Mouse (Mus musculus): ENCODE data around the gene Man1c1.

Gene Man1c1

GRCm38 (mm10) chr4:134601404-134601803 is 102.7 kb downstream of the Man1c1 start:
- peak; percentile 34 for DNase-seq

GRCm38 (mm10) chr4:134600777-134601176 is 103.3 kb downstream of the Man1c1 start:
- no peak for DNase-seq

- no peak for DNase-seq
Observed at GRCm38 (mm10) chr4:134600060-134600459, 104.0 kb downstream of the Man1c1 start.

GRCm38 (mm10) chr4:134596816-134597692 is 107.0 kb downstream of the Man1c1 start:
- DNase-seq: no peak

GRCm38 (mm10) chr4:134594731-134595439 is 109.2 kb downstream of the Man1c1 start:
- DNase-seq: peak; percentile 40

GRCm38 (mm10) chr4:134592442-134592841 is 111.6 kb downstream of the Man1c1 start:
- DNase-seq: no peak

- DNase-seq: peak; percentile 70
Observed at GRCm38 (mm10) chr4:134591506-134592061, 112.5 kb downstream of the Man1c1 start.

GRCm38 (mm10) chr4:134590227-134590926 is 113.7 kb downstream of the Man1c1 start:
- DNase-seq: no peak

- no peak for DNase-seq
Observed at GRCm38 (mm10) chr4:134589786-134590185, 114.3 kb downstream of the Man1c1 start.

- DNase-seq: peak; percentile 46
Observed at GRCm38 (mm10) chr4:134588951-134589350, 115.1 kb downstream of the Man1c1 start.

GRCm38 (mm10) chr4:134588287-134588686 is 115.8 kb downstream of the Man1c1 start:
- no peak for DNase-seq

- no peak for DNase-seq
Observed at GRCm38 (mm10) chr4:134587636-134588197, 116.4 kb downstream of the Man1c1 start.

GRCm38 (mm10) chr4:134586631-134587030 is 117.5 kb downstream of the Man1c1 start:
- no peak for DNase-seq

- no peak for DNase-seq
Observed at GRCm38 (mm10) chr4:134586126-134586525, 118.0 kb downstream of the Man1c1 start.

- peak; percentile 63 for DNase-seq
Observed at GRCm38 (mm10) chr4:134583513-134583912, 120.6 kb downstream of the Man1c1 start.

- DNase-seq: no peak
Observed at GRCm38 (mm10) chr4:134581365-134581764, 122.7 kb downstream of the Man1c1 start.

- DNase-seq: no peak
Observed at GRCm38 (mm10) chr4:134580351-134581148, 123.5 kb downstream of the Man1c1 start.

- DNase-seq: no peak
Observed at GRCm38 (mm10) chr4:134579620-134580019, 124.5 kb downstream of the Man1c1 start.

GRCm38 (mm10) chr4:134579212-134579611 is 124.9 kb downstream of the Man1c1 start:
- DNase-seq: peak; percentile 80

GRCm38 (mm10) chr4:134578407-134578806 is 125.7 kb downstream of the Man1c1 start:
- DNase-seq: no peak

GRCm38 (mm10) chr4:134577281-134577680 is 126.8 kb downstream of the Man1c1 start:
- DNase-seq: no peak

- DNase-seq: no peak
Observed at GRCm38 (mm10) chr4:134575486-134575885, 128.6 kb downstream of the Man1c1 start.

Measured in lung, postnatal 10 days (tissue).